Mouse (Mus musculus): ENCODE measurements at regions not wholly inside any gene's neighbourhood (a gene's known extent, or its start where the extent isn't known, plus 50 kb on each side); places are given as distances from the start of the nearest gene placed in this dataset.

GRCm38 (mm10) chr5:149920326-149920725 lies 98.1 kb upstream of the Rxfp2 start:
- 87% methylated on average over 4 of the region's 4 CpGs for WGBS
- Histone ChIP-seq H3K4me1 (ENCODE audit: control insufficient read depth, insufficient read depth, low read length) (no peaks in the 10 kb centered on the region), H3K79me2 (ENCODE audit: control insufficient read depth, insufficient read depth, low read length) (no peaks in the 10 kb centered on the region), H3K36me3 (ENCODE audit: control insufficient read depth, insufficient read depth, low read length) (no peaks in the 10 kb centered on the region), H3K9ac (ENCODE audit: low read depth, low read length) (no peak overlapping the region), H3K4me3 (ENCODE audit: insufficient read depth, low read depth, low read length) (no peak overlapping the region), H3K27me3 (ENCODE audit: control insufficient read depth, insufficient read depth, low read length) (no peaks in the 10 kb centered on the region), H3K27ac (replicated peaks; ENCODE audit: insufficient read depth, low read depth, low read length) (no peak overlapping the region)
- TF ChIP-seq POLR2A (IDR thresholded peaks at IDR 0.05; ENCODE audit: extremely low read depth, insufficient read depth, low read length) (no peak), CTCF (IDR thresholded peaks at IDR 0.05; ENCODE audit: low read depth, low read length) (no peak)
- no peak for DNase-seq (ENCODE audit: extremely low read depth, low read depth, low spot score)

GRCm38 (mm10) chr5:149924501-149924900 lies 94.0 kb upstream of the Rxfp2 start:
- 89% methylated on average over 10 of the region's 10 CpGs for WGBS
- Histone ChIP-seq H3K79me2 (ENCODE audit: control insufficient read depth, insufficient read depth, low read length) (no peaks in the 10 kb centered on the region), H3K36me3 (ENCODE audit: control insufficient read depth, insufficient read depth, low read length) (no peaks in the 10 kb centered on the region), H3K27me3 (ENCODE audit: control insufficient read depth, insufficient read depth, low read length) (no peaks in the 10 kb centered on the region), H3K27ac (replicated peaks; ENCODE audit: insufficient read depth, low read depth, low read length) (no peak overlapping the region), H3K4me3 (ENCODE audit: insufficient read depth, low read depth, low read length) (no peak overlapping the region), H3K9ac (ENCODE audit: low read depth, low read length) (no peak overlapping the region), H3K4me1 (ENCODE audit: control insufficient read depth, insufficient read depth, low read length) (no peaks in the 10 kb centered on the region)
- DNase-seq (ENCODE audit: extremely low read depth, low read depth, low spot score), result no peak
- TF ChIP-seq POLR2A (IDR thresholded peaks at IDR 0.05; ENCODE audit: extremely low read depth, insufficient read depth, low read length), result no peak
- no peak for TF ChIP-seq CTCF (IDR thresholded peaks at IDR 0.05; ENCODE audit: low read depth, low read length)

GRCm38 (mm10) chr5:149926786-149927185 lies 91.7 kb upstream of the Rxfp2 start:
- H3K36me3 ChIP-seq (ENCODE audit: control insufficient read depth, insufficient read depth, low read length), result no peaks in the 10 kb centered on the region
- no peak overlapping the region for H3K4me3 ChIP-seq (ENCODE audit: insufficient read depth, low read depth, low read length)
- H3K27ac ChIP-seq (replicated peaks; ENCODE audit: insufficient read depth, low read depth, low read length), result no peak overlapping the region
- no peaks in the 10 kb centered on the region for H3K27me3 ChIP-seq (ENCODE audit: control insufficient read depth, insufficient read depth, low read length)
- 81% methylated on average over 2 of the region's 2 CpGs for WGBS
- H3K79me2 ChIP-seq (ENCODE audit: control insufficient read depth, insufficient read depth, low read length), result no peaks in the 10 kb centered on the region
- no peak for TF ChIP-seq CTCF (IDR thresholded peaks at IDR 0.05; ENCODE audit: low read depth, low read length)
- TF ChIP-seq POLR2A (IDR thresholded peaks at IDR 0.05; ENCODE audit: extremely low read depth, insufficient read depth, low read length), result no peak
- H3K9ac ChIP-seq (ENCODE audit: low read depth, low read length), result no peak overlapping the region
- DNase-seq (ENCODE audit: extremely low read depth, low read depth, low spot score), result no peak
- no peaks in the 10 kb centered on the region for H3K4me1 ChIP-seq (ENCODE audit: control insufficient read depth, insufficient read depth, low read length)

- Histone ChIP-seq H3K27me3 (ENCODE audit: control insufficient read depth, insufficient read depth, low read length) (no peaks in the 10 kb centered on the region), H3K27ac (replicated peaks; ENCODE audit: insufficient read depth, low read depth, low read length) (no peak overlapping the region), H3K4me3 (ENCODE audit: insufficient read depth, low read depth, low read length) (no peak overlapping the region), H3K36me3 (ENCODE audit: control insufficient read depth, insufficient read depth, low read length) (no peaks in the 10 kb centered on the region), H3K4me1 (ENCODE audit: control insufficient read depth, insufficient read depth, low read length) (no peaks in the 10 kb centered on the region), H3K79me2 (ENCODE audit: control insufficient read depth, insufficient read depth, low read length) (no peaks in the 10 kb centered on the region), H3K9ac (ENCODE audit: low read depth, low read length) (no peak overlapping the region)
- no peak for DNase-seq (ENCODE audit: extremely low read depth, low read depth, low spot score)
- WGBS, result 75% methylated on average over 9 of the region's 9 CpGs
- TF ChIP-seq POLR2A (IDR thresholded peaks at IDR 0.05; ENCODE audit: extremely low read depth, insufficient read depth, low read length) (no peak), CTCF (IDR thresholded peaks at IDR 0.05; ENCODE audit: low read depth, low read length) (no peak)
Observed at GRCm38 (mm10) chr5:149931574-149932161, 86.8 kb upstream of the Rxfp2 start.

GRCm38 (mm10) chr5:149932220-149932619 lies 86.3 kb upstream of the Rxfp2 start:
- H3K27me3 ChIP-seq (ENCODE audit: control insufficient read depth, insufficient read depth, low read length), result no peaks in the 10 kb centered on the region
- H3K4me1 ChIP-seq (ENCODE audit: control insufficient read depth, insufficient read depth, low read length), result no peaks in the 10 kb centered on the region
- no peaks in the 10 kb centered on the region for H3K36me3 ChIP-seq (ENCODE audit: control insufficient read depth, insufficient read depth, low read length)
- H3K27ac ChIP-seq (replicated peaks; ENCODE audit: insufficient read depth, low read depth, low read length), result no peak overlapping the region
- TF ChIP-seq POLR2A (IDR thresholded peaks at IDR 0.05; ENCODE audit: extremely low read depth, insufficient read depth, low read length), result no peak
- no peak for TF ChIP-seq CTCF (IDR thresholded peaks at IDR 0.05; ENCODE audit: low read depth, low read length)
- H3K79me2 ChIP-seq (ENCODE audit: control insufficient read depth, insufficient read depth, low read length), result no peaks in the 10 kb centered on the region
- H3K4me3 ChIP-seq (ENCODE audit: insufficient read depth, low read depth, low read length), result no peak overlapping the region
- no peak for DNase-seq (ENCODE audit: extremely low read depth, low read depth, low spot score)
- 69% methylated on average over 4 of the region's 4 CpGs for WGBS
- no peak overlapping the region for H3K9ac ChIP-seq (ENCODE audit: low read depth, low read length)

GRCm38 (mm10) chr5:149945651-149946050 lies 72.8 kb upstream of the Rxfp2 start:
- Histone ChIP-seq H3K9ac (ENCODE audit: low read depth, low read length) (no peak overlapping the region), H3K4me3 (ENCODE audit: insufficient read depth, low read depth, low read length) (no peak overlapping the region), H3K27ac (replicated peaks; ENCODE audit: insufficient read depth, low read depth, low read length) (no peak overlapping the region), H3K4me1 (ENCODE audit: control insufficient read depth, insufficient read depth, low read length) (no peaks in the 10 kb centered on the region), H3K36me3 (ENCODE audit: control insufficient read depth, insufficient read depth, low read length) (no peaks in the 10 kb centered on the region), H3K79me2 (ENCODE audit: control insufficient read depth, insufficient read depth, low read length) (no peaks in the 10 kb centered on the region), H3K27me3 (ENCODE audit: control insufficient read depth, insufficient read depth, low read length) (0 out of 2 replicates have a peak, but pooled peaks cover 2% of the 10 kb centered on the region)
- no peak for DNase-seq (ENCODE audit: extremely low read depth, low read depth, low spot score)
- TF ChIP-seq CTCF (IDR thresholded peaks at IDR 0.05; ENCODE audit: low read depth, low read length) (no peak), POLR2A (IDR thresholded peaks at IDR 0.05; ENCODE audit: extremely low read depth, insufficient read depth, low read length) (no peak)

Data from liver, adult 2 months (tissue).